Comparison of ENCODE assay signal across 9 mouse cellular contexts in the genomic region with DNA sequence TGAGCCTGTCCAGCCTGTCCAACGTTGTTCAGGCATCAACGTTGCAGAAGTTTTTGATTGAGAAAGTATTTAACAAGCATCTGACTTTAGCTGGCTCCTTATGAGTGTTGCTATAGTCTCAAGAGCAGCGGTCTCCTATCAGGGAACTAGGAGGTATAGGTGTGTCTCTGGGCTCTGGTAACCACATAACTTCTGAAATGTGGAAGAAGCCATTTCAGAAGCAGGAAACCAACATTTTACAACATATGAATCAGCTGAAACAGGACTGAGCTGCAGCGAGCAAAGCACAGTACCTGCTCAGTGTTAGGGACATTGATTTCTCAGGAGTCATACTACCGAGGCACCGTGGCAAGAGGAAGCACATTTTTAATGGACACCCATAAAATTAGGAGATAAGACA. TPM values are rescaled to one million over a fixed set of nuclear protein-coding genes. Genes with fewer than 3 reads are reported as not detected.
DNase-seq lines count a peak whose midpoint lies in the region; ATAC-seq and TF ChIP-seq lines count a peak whose summit lies in the region.
"Had no signal": no experiment of that assay in that cellular context is flagged by ENCODE, and none has a peak within 500 bp of the region (broad histone marks: within the 10 kb centered on the region; RNA-seq: fewer than 3 reads in every experiment).

No protein-coding gene starts in this region.

- no peak for DNase-seq in gastrocnemius, adult 2 months
- no peak for DNase-seq in gastrocnemius, adult 18-20 months (ENCODE audit: low spot score)
- DNase-seq in lung, adult 2 months, result no peak
- DNase-seq in lung, postnatal 14 days, result no peak
- no peak for DNase-seq in layer of hippocampus, adult 9-10 months (ENCODE audit: low spot score)
- DNase-seq in right cerebral cortex, adult 2 months (ENCODE audit: low spot score in 2 of 2), result no peak

- WGBS in lung, adult 2 months, result 33% methylated on average over 6 of the region's 6 CpGs
- WGBS in lung, embryonic 16.5 days, result 49% methylated on average over 6 of the region's 6 CpGs
- WGBS in stomach, embryonic 16.5 days, result 57% methylated on average over 6 of the region's 6 CpGs

- peak; percentile 64 for ATAC-seq in lung, embryonic 16.5 days (ENCODE audit: low read depth)
- ATAC-seq in stomach, embryonic 16.5 days (ENCODE audit: insufficient read depth, low FRiP score), result 0 out of 2 replicates have a peak, but pooled peaks have one; percentile 4
- ATAC-seq: midbrain, embryonic 15.5 days had no signal

- peak overlapping the region; percentile 71 for H3K4me3 ChIP-seq in gastrocnemius, adult 2 months
- peak overlapping the region; percentile 65 for H3K4me3 ChIP-seq in lung, adult 2 months (replicated peaks; ENCODE audit: extremely low read depth, low read depth, low read length)
- peak overlapping the region; percentile 48 for H3K4me3 ChIP-seq in lung, embryonic 16.5 days (ENCODE audit: low read length)
- H3K4me3 ChIP-seq in stomach, embryonic 16.5 days (replicated peaks; ENCODE audit: low read length), result peak overlapping the region; percentile 51
- H3K4me3 ChIP-seq: midbrain, embryonic 15.5 days had no signal

- peak overlapping the region; percentile 31; the same call in 1 of the 2 replicates for H3K9ac ChIP-seq in lung, embryonic 16.5 days (ENCODE audit: low read length)
- no peak overlapping the region; the same call in 1 of the 2 replicates for H3K9ac ChIP-seq in stomach, embryonic 16.5 days (ENCODE audit: low read length)
- H3K9ac ChIP-seq: midbrain, embryonic 15.5 days had no signal

- H3K27ac ChIP-seq in gastrocnemius, adult 2 months, result peak overlapping the region; percentile 82
- H3K27ac ChIP-seq in lung, embryonic 16.5 days (ENCODE audit: low read length), result peak overlapping the region; percentile 74
- H3K27ac ChIP-seq in stomach, embryonic 16.5 days (ENCODE audit: low read length), result peak overlapping the region; percentile 89; the same call in 1 of the 2 replicates
- H3K27ac ChIP-seq: midbrain, embryonic 15.5 days had no signal

- no peaks in the 10 kb centered on the region for H3K9me3 ChIP-seq in lung, embryonic 16.5 days (ENCODE audit: control insufficient read depth, low read length)
- H3K9me3 ChIP-seq in stomach, embryonic 16.5 days (replicated peaks; ENCODE audit: control insufficient read depth, low read length), result no peaks in the 10 kb centered on the region
- H3K9me3 ChIP-seq: midbrain, embryonic 15.5 days had no signal

- H3K27me3 ChIP-seq in lung, embryonic 16.5 days (ENCODE audit: control insufficient read depth, insufficient read depth, low read depth, low read length), result no peaks in the 10 kb centered on the region
- no peaks in the 10 kb centered on the region for H3K27me3 ChIP-seq in stomach, embryonic 16.5 days (ENCODE audit: control insufficient read depth, insufficient read depth, low read length)
- H3K27me3 ChIP-seq: midbrain, embryonic 15.5 days had no signal

- TF ChIP-seq CTCF in gastrocnemius, adult 2 months (IDR thresholded peaks at IDR 0.05), result no peak
- no peak for TF ChIP-seq CTCF in lung, adult 2 months (IDR thresholded peaks at IDR 0.05; ENCODE audit: insufficient read depth, low read length)

- no peaks in the 10 kb centered on the region for H3K36me3 ChIP-seq in lung, embryonic 16.5 days (ENCODE audit: control insufficient read depth, insufficient read depth, low read length)
- H3K36me3 ChIP-seq in stomach, embryonic 16.5 days (ENCODE audit: control insufficient read depth, insufficient read depth, low read length), result no peaks in the 10 kb centered on the region
- H3K36me3 ChIP-seq: midbrain, embryonic 15.5 days had no signal

- TF ChIP-seq POLR2A in lung, adult 2 months (IDR thresholded peaks at IDR 0.05; ENCODE audit: borderline replicate concordance, extremely low read depth, low read depth, low read length), result no peak

- peak overlapping the region; percentile 44 for H3K4me2 ChIP-seq in lung, embryonic 16.5 days (ENCODE audit: low read depth, low read length)
- peak overlapping the region; percentile 44 for H3K4me2 ChIP-seq in stomach, embryonic 16.5 days (ENCODE audit: low read depth, low read length)
- H3K4me2 ChIP-seq: midbrain, embryonic 15.5 days had no signal

- peaks cover 5% of the 10 kb centered on the region; the same call in 1 of the 2 replicates for H3K4me1 ChIP-seq in lung, adult 2 months (ENCODE audit: control insufficient read depth, insufficient read depth, low read length)
- H3K4me1 ChIP-seq in lung, embryonic 16.5 days (replicated peaks; ENCODE audit: control insufficient read depth, insufficient read depth, low read length), result peaks cover 3% of the 10 kb centered on the region; the same call in 1 of the 2 replicates
- H3K4me1 ChIP-seq in stomach, embryonic 16.5 days (ENCODE audit: control insufficient read depth, insufficient read depth, low read length), result peaks cover 5% of the 10 kb centered on the region; the same call in 1 of the 2 replicates
- H3K4me1 ChIP-seq: midbrain, embryonic 15.5 days had no signal

- intact Hi-C loops in gastrocnemius, adult 2 months (cut with DNase I), result no loop called here

RNA-seq across cellular contexts. Expression of gene Anxa1, which starts 1.5 kb away (rescaled TPM):
- total RNA-seq in gastrocnemius, adult 2 months (2021), result 10 to 100 TPM; 12.0 to 19.1 TPM
- 10 to 100 TPM; 10.5 to 21.5 TPM for total RNA-seq in gastrocnemius, adult 18-20 months (2021)
- 23.6 and 47.8 TPM in 2 replicates for polyA plus RNA-seq in lung, adult 2 months (2012; rRNA removed)
- 220 and 240 TPM in 2 replicates for polyA plus RNA-seq in lung, embryonic 16.5 days (2015; fragmentation: Nextera tagmentation; extraction: Ambion mirVana)
- 1,277 and 1,737 TPM in 2 replicates for polyA plus RNA-seq in stomach, embryonic 16.5 days (2015; fragmentation: Nextera tagmentation; extraction: Ambion mirVana)
